19 mouse cellular contexts compared by ENCODE assay signal in the genomic region with DNA sequence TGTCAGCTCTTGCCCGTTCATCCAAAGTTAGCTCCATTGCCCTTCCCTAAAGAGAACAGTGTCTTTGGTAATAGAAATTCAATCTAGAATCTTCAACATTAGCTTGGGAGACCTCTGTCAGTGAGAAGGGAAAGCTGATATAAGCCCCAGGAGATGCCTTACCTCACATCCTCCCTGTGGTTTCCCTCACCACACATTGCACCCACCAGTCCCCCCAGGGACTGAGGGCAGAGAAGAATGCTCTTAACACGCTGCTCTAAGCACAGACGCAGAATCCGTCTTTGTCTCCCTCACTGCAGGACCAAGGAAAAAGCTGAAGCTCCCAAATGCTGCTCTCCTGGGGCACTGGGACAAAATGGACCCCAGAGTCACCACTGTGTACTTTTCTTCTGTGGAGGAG. TPM values are rescaled to one million over a fixed set of nuclear protein-coding genes. Genes with fewer than 3 reads are reported as not detected.
DNase-seq lines count a peak whose midpoint lies in the region; ATAC-seq and TF ChIP-seq lines count a peak whose summit lies in the region.
"Had no signal": no experiment of that assay in that cellular context is flagged by ENCODE, and none has a peak within 500 bp of the region (broad histone marks: within the 10 kb centered on the region; RNA-seq: fewer than 3 reads in every experiment).

No protein-coding gene starts in this region.

- TF ChIP-seq CTCF in left cerebral cortex, adult 2 months (IDR thresholded peaks at IDR 0.05) = no peak
- TF ChIP-seq CTCF in C2C12 (IDR thresholded peaks at IDR 0.05; ENCODE audit: control insufficient read depth, insufficient read depth, insufficient read length) = no peak

- H3K36me3 ChIP-seq in C2C12 (ENCODE audit: control insufficient read depth, insufficient read depth) = no peaks in the 10 kb centered on the region
- no peaks in the 10 kb centered on the region for H3K36me3 ChIP-seq in splenic B cell, adult 2 months (ENCODE audit: control insufficient read depth, insufficient read depth, low read length, poor library complexity, severe bottlenecking)
- H3K36me3 ChIP-seq: embryonic facial prominence, embryonic 15.5 days; hindbrain, embryonic 12.5 days; limb, embryonic 12.5 days; liver, embryonic 12.5 days; midbrain, embryonic 10.5 days had no signal

- no peak for ATAC-seq in inflammation-experienced regulatory T-cells, adult 6 months
- ATAC-seq: liver, embryonic 12.5 days had no signal

- H3K79me2 ChIP-seq in C2C12 (ENCODE audit: control insufficient read depth, insufficient read depth) = no peaks in the 10 kb centered on the region

- H3K27ac ChIP-seq in left cerebral cortex, adult 2 months = peak overlapping the region; percentile 28; the same call in 1 of the 2 replicates
- H3K27ac ChIP-seq: embryonic facial prominence, embryonic 15.5 days; hindbrain, embryonic 12.5 days; limb, embryonic 12.5 days; liver, embryonic 12.5 days; midbrain, embryonic 10.5 days had no signal

- H3K27me3 ChIP-seq in C2C12 (ENCODE audit: control insufficient read depth, insufficient read depth, insufficient read length) = no peaks in the 10 kb centered on the region
- no peaks in the 10 kb centered on the region for H3K27me3 ChIP-seq in splenic B cell, adult 2 months (ENCODE audit: control insufficient read depth, insufficient read depth, low read length, poor library complexity, severe bottlenecking)
- H3K27me3 ChIP-seq: embryonic facial prominence, embryonic 15.5 days; hindbrain, embryonic 12.5 days; limb, embryonic 12.5 days; liver, embryonic 12.5 days had no signal

- H3K79me3 ChIP-seq in C2C12 (ENCODE audit: low read depth) = no peaks in the 10 kb centered on the region

- intact Hi-C loops in left cerebral cortex, adult 2 months (cut with DNase I) = no loop called here
- intact Hi-C loops in left cerebral cortex, postnatal 4 days (cut with DNase I) = no loop called here

- H3K4me3 ChIP-seq in left cerebral cortex, adult 2 months = no peak overlapping the region
- H3K4me3 ChIP-seq in C2C12 (ENCODE audit: insufficient read depth, poor library complexity, severe bottlenecking) = no peak overlapping the region
- H3K4me3 ChIP-seq: embryonic facial prominence, embryonic 15.5 days; hindbrain, embryonic 12.5 days; limb, embryonic 12.5 days; liver, embryonic 12.5 days; midbrain, embryonic 10.5 days had no signal

- DNase-seq in left cerebral cortex, adult 2 months (ENCODE audit: extremely low spot score in 1 of 2, low spot score in 2 of 2) = no peak
- DNase-seq in left cerebral cortex, postnatal 4 days = no peak
- peak; percentile 22 for DNase-seq in c-Kit-positive CD71-negative TER-119-negative erythroid progenitor cells, embryonic 14.5 days (ENCODE audit: low read depth)
- peak; percentile 31 for DNase-seq in splenic B cell, adult 2 months (ENCODE audit: low read depth, low spot score)
- no peak for DNase-seq in kidney, adult 11 months
- DNase-seq: cerebellum, postnatal 10 days; heart, adult 18-20 months; kidney, adult 9 months; kidney, postnatal 36 days; layer of hippocampus, adult 9-11 months; lung, adult 2 months; lung, postnatal 36 days had no signal

- no peak overlapping the region for H3ac ChIP-seq in C2C12 (ENCODE audit: control insufficient read depth, insufficient read length, low read depth)

TF ChIP-seq in C2C12, 6 proteins besides CTCF, POLR2A, EP300 and RAD21:
- TF ChIP-seq CEBPB (IDR thresholded peaks at IDR 0.05; ENCODE audit: low read depth) (peak; percentile 14), MYOD1 (IDR thresholded peaks at IDR 0.05; ENCODE audit: control insufficient read depth, insufficient read length, low read depth) (peak; percentile 12), USF1 (IDR thresholded peaks at IDR 0.05; ENCODE audit: low read depth) (no peak), FOSL1 (IDR thresholded peaks at IDR 0.05; ENCODE audit: insufficient read depth, low read length, poor library complexity, severe bottlenecking) (no peak), MYOG (IDR thresholded peaks at IDR 0.05; ENCODE audit: control insufficient read depth, extremely low read depth, insufficient read length) (no peak), MAX (IDR thresholded peaks at IDR 0.05) (peak; percentile 82)

RNA-seq across cellular contexts. Expression of a gene that starts 58.3 kb away (rescaled TPM):
- total RNA-seq in left cerebral cortex, adult 2 months (2021) = 1 to 10 TPM; 3.1 to 4.1 TPM
- 1 to 10 TPM; 4.3 to 4.7 TPM for total RNA-seq in left cerebral cortex, postnatal 4 days (2021)
- not detected for polyA plus RNA-seq in C2C12 (2012; fragmentation: generic; extraction: Trizol)
- under 1 TPM in 1 of 3 experiments, not detected in 2; 0.20 TPM for polyA plus RNA-seq in inflammation-experienced regulatory T-cells, adult 6 months (2017; shearing (Covaris generic))

Comparison
In these comparisons a context has a peak if more than half of its experiments do, and no peak if none do; other contexts are left out.
1. DNase-seq: peak in c-Kit-positive CD71-negative TER-119-negative erythroid progenitor cells, embryonic 14.5 days (single experiment) and splenic B cell, adult 2 months (single experiment); none in left cerebral cortex, adult 2 months (0 of 2), left cerebral cortex, postnatal 4 days (single experiment) and kidney, adult 11 months (single experiment).